In genomic region chr17:91336882-91337281, GRCm38 (mm10) we compare ENCODE assay signal across 17 mouse cellular contexts.
"Had no signal": no experiment of that assay in that cellular context is flagged by ENCODE, and none has a peak within 500 bp of the region (broad histone marks: within the 10 kb centered on the region; RNA-seq: fewer than 3 reads in every experiment).

No protein-coding gene starts in this region.

- H3K9ac ChIP-seq: liver, postnatal 0 days; lung, embryonic 15.5 days; midbrain, embryonic 13.5 days; midbrain, embryonic 15.5 days; neural tube, embryonic 12.5 days; stomach, embryonic 15.5 days had no signal

- DNase-seq: liver, postnatal 0 days; lung, postnatal 14 days; lung, postnatal 36 days; right cerebral cortex, postnatal 14 days; thymus, adult 2 months; thymus, postnatal 25 days; thymus, postnatal 4 days had no signal

- H3K9me3 ChIP-seq: lung, embryonic 15.5 days; megakaryocyte, embryonic 14.5 days; midbrain, embryonic 13.5 days; midbrain, embryonic 15.5 days; neural tube, embryonic 12.5 days; stomach, embryonic 15.5 days had no signal

- H3K27ac ChIP-seq: lung, embryonic 15.5 days; macrophage; midbrain, embryonic 13.5 days; midbrain, embryonic 15.5 days; neural tube, embryonic 12.5 days; stomach, embryonic 15.5 days; stomach, postnatal 0 days had no signal

- H3K27me3 ChIP-seq: lung, embryonic 15.5 days; megakaryocyte, embryonic 14.5 days; midbrain, embryonic 13.5 days; midbrain, embryonic 15.5 days; neural tube, embryonic 12.5 days; stomach, embryonic 15.5 days had no signal

- H3K4me3 ChIP-seq: lung, embryonic 15.5 days; megakaryocyte, embryonic 14.5 days; midbrain, embryonic 13.5 days; midbrain, embryonic 15.5 days; neural tube, embryonic 12.5 days; stomach, embryonic 15.5 days had no signal

- H3K4me2 ChIP-seq: lung, embryonic 15.5 days; midbrain, embryonic 11.5 days; midbrain, embryonic 13.5 days; midbrain, embryonic 15.5 days; neural tube, embryonic 12.5 days; stomach, embryonic 15.5 days had no signal

- ATAC-seq: liver, postnatal 0 days; lung, postnatal 0 days; midbrain, embryonic 13.5 days; midbrain, embryonic 15.5 days had no signal

- H3K4me1 ChIP-seq: lung, embryonic 15.5 days; megakaryocyte, embryonic 14.5 days; midbrain, embryonic 13.5 days; midbrain, embryonic 15.5 days; neural tube, embryonic 12.5 days; stomach, embryonic 15.5 days had no signal

- H3K36me3 ChIP-seq: lung, embryonic 15.5 days; midbrain, embryonic 13.5 days; midbrain, embryonic 15.5 days; neural tube, embryonic 12.5 days; stomach, embryonic 15.5 days had no signal
